ENCODE assay signal across 21 mouse cellular contexts in genomic region chr9:51462463-51463024, GRCm38 (mm10).
DNase-seq lines count a peak whose midpoint lies in the region; ATAC-seq and TF ChIP-seq lines count a peak whose summit lies in the region.
"Had no signal": no experiment of that assay in that cellular context is flagged by ENCODE, and none has a peak within 500 bp of the region (broad histone marks: within the 10 kb centered on the region; RNA-seq: fewer than 3 reads in every experiment).

No protein-coding gene starts in this region.

- 66% methylated on average over 6 of the region's 6 CpGs for WGBS in kidney, embryonic 15.5 days
- WGBS in kidney, postnatal 0 days, result 63% methylated on average over 6 of the region's 6 CpGs

- ATAC-seq in kidney, embryonic 15.5 days (replicated peaks; ENCODE audit: low FRiP score), result peak; percentile 73
- ATAC-seq in kidney, postnatal 0 days (replicated peaks; ENCODE audit: low FRiP score, low read depth), result no peak
- ATAC-seq: forebrain, embryonic 14.5 days; forebrain, embryonic 16.5 days had no signal

- H3K36me3 ChIP-seq in kidney, embryonic 15.5 days, result no peaks in the 10 kb centered on the region
- no peaks in the 10 kb centered on the region for H3K36me3 ChIP-seq in kidney, postnatal 0 days (ENCODE audit: insufficient read depth, low read length)
- H3K36me3 ChIP-seq: embryonic facial prominence, embryonic 13.5 days; embryonic facial prominence, embryonic 15.5 days; forebrain, embryonic 10.5 days; forebrain, embryonic 12.5 days had no signal

- H3K4me1 ChIP-seq in kidney, embryonic 15.5 days, result no peaks in the 10 kb centered on the region
- no peaks in the 10 kb centered on the region for H3K4me1 ChIP-seq in kidney, postnatal 0 days (replicated peaks; ENCODE audit: insufficient read depth, low read length)
- H3K4me1 ChIP-seq: embryonic facial prominence, embryonic 13.5 days; embryonic facial prominence, embryonic 15.5 days; forebrain, embryonic 10.5 days; forebrain, embryonic 12.5 days had no signal

- no peak for DNase-seq in kidney, postnatal 10 days
- DNase-seq in kidney, postnatal 0 days (ENCODE audit: low spot score), result peak; percentile 59
- DNase-seq in kidney, adult 8-10 months, result no peak
- DNase-seq: adrenal gland, adult 2 months; adrenal gland, postnatal 10 days; adrenal gland, postnatal 25 days; cerebellum, adult 11 months; cerebellum, adult 18-20 months; cerebellum, adult 8-10 months; cerebellum, adult 9-11 months; cerebellum, postnatal 14 days; cerebellum, postnatal 36 days; embryo, embryonic 11 days had no signal

- no peak overlapping the region for H3K4me2 ChIP-seq in kidney, embryonic 15.5 days
- no peak overlapping the region for H3K4me2 ChIP-seq in kidney, postnatal 0 days (ENCODE audit: low read length)
- H3K4me2 ChIP-seq: embryonic facial prominence, embryonic 13.5 days; embryonic facial prominence, embryonic 15.5 days; forebrain, embryonic 12.5 days had no signal

- H3K9me3 ChIP-seq in kidney, embryonic 15.5 days (replicated peaks), result no peaks in the 10 kb centered on the region
- H3K9me3 ChIP-seq in kidney, postnatal 0 days (replicated peaks; ENCODE audit: low read length), result no peaks in the 10 kb centered on the region
- H3K9me3 ChIP-seq: embryonic facial prominence, embryonic 13.5 days; embryonic facial prominence, embryonic 15.5 days; forebrain, embryonic 10.5 days; forebrain, embryonic 12.5 days had no signal

- H3K27ac ChIP-seq in kidney, embryonic 15.5 days, result peak overlapping the region; percentile 58
- H3K27ac ChIP-seq in kidney, postnatal 0 days, result no peak overlapping the region
- H3K27ac ChIP-seq: embryonic facial prominence, embryonic 13.5 days; embryonic facial prominence, embryonic 15.5 days; forebrain, embryonic 10.5 days; forebrain, embryonic 12.5 days had no signal

- no peak overlapping the region for H3K9ac ChIP-seq in kidney, embryonic 15.5 days
- H3K9ac ChIP-seq in kidney, postnatal 0 days (ENCODE audit: low read depth, low read length), result no peak overlapping the region
- H3K9ac ChIP-seq: embryonic facial prominence, embryonic 13.5 days; embryonic facial prominence, embryonic 15.5 days; forebrain, embryonic 12.5 days had no signal

- no peak for TF ChIP-seq CTCF in kidney, postnatal 0 days (IDR thresholded peaks at IDR 0.05; ENCODE audit: low read depth)

- no peaks in the 10 kb centered on the region for H3K27me3 ChIP-seq in kidney, embryonic 15.5 days
- no peaks in the 10 kb centered on the region for H3K27me3 ChIP-seq in kidney, postnatal 0 days (ENCODE audit: insufficient read depth, low read length)
- H3K27me3 ChIP-seq: embryonic facial prominence, embryonic 13.5 days; embryonic facial prominence, embryonic 15.5 days; forebrain, embryonic 12.5 days had no signal

- H3K4me3 ChIP-seq in kidney, embryonic 15.5 days (replicated peaks), result no peak overlapping the region
- no peak overlapping the region for H3K4me3 ChIP-seq in kidney, postnatal 0 days (replicated peaks; ENCODE audit: low read depth, low read length)
- H3K4me3 ChIP-seq: embryonic facial prominence, embryonic 13.5 days; embryonic facial prominence, embryonic 15.5 days; erythroblast, embryonic 14.5 days; forebrain, embryonic 10.5 days; forebrain, embryonic 12.5 days had no signal
